Mouse (Mus musculus): ENCODE data around the gene Gm3696. TPM values are rescaled to one million over a fixed set of nuclear protein-coding genes. Genes with fewer than 3 reads are reported as not detected.
"Not testable (repeated sequence)": the region's sequence is repeated elsewhere in the genome, so short reads cannot be mapped to it uniquely, and the experiment has no call there.

Gene Gm3696
- polyA plus RNA-seq (2011; ENCODE audit: insufficient read depth, insufficient read length, low read depth, missing spikeins): 2.1 and 2.8 TPM in 2 replicates

GRCm38 (mm10) chr14:7100521-7100920 is at the start of gene Gm3696:
Gene Gm3696, minus strand, starts transcription at chr14:7100621.
- not testable (repeated sequence) for H3K9ac ChIP-seq (ENCODE audit: low read depth, poor library complexity, severe bottlenecking); H3K4me3 ChIP-seq (ENCODE audit: low read depth, low read length); H3K27me3 ChIP-seq (ENCODE audit: control insufficient read depth, insufficient read depth, low read length, poor library complexity, severe bottlenecking); H3K4me1 ChIP-seq (ENCODE audit: control insufficient read depth, insufficient read depth, low read length); H3K9me3 ChIP-seq (replicated peaks; ENCODE audit: control insufficient read depth, insufficient read depth, low read length, poor library complexity, severe bottlenecking); H3K36me3 ChIP-seq (ENCODE audit: control insufficient read depth, insufficient read depth, low read length, poor library complexity, severe bottlenecking); H3K27ac ChIP-seq (ENCODE audit: insufficient read depth, low read length)

- H3K36me3 ChIP-seq (ENCODE audit: control insufficient read depth, insufficient read depth, low read length, poor library complexity, severe bottlenecking); H3K27ac ChIP-seq (ENCODE audit: insufficient read depth, low read length); H3K9me3 ChIP-seq (replicated peaks; ENCODE audit: control insufficient read depth, insufficient read depth, low read length, poor library complexity, severe bottlenecking); H3K9ac ChIP-seq (ENCODE audit: low read depth, poor library complexity, severe bottlenecking); H3K4me3 ChIP-seq (ENCODE audit: low read depth, low read length); H3K4me1 ChIP-seq (ENCODE audit: control insufficient read depth, insufficient read depth, low read length); H3K27me3 ChIP-seq (ENCODE audit: control insufficient read depth, insufficient read depth, low read length, poor library complexity, severe bottlenecking): not testable (repeated sequence)
These were observed 24.9 kb upstream of the Gm3696 start, which contains the start of gene Gm6676 for GRCm38 (mm10) chr14:7125312-7125711. Gene Gm6676, minus strand, starts transcription at chr14:7125412.

GRCm38 (mm10) chr14:7105124-7105802 is 4.8 kb upstream of the Gm3696 start:
- peak overlapping the region; percentile 74; the same call in 1 of the 2 replicates for H3K9ac ChIP-seq (ENCODE audit: low read depth, poor library complexity, severe bottlenecking)
- not testable (repeated sequence) for H3K4me1 ChIP-seq (ENCODE audit: control insufficient read depth, insufficient read depth, low read length); H3K36me3 ChIP-seq (ENCODE audit: control insufficient read depth, insufficient read depth, low read length, poor library complexity, severe bottlenecking); H3K27me3 ChIP-seq (ENCODE audit: control insufficient read depth, insufficient read depth, low read length, poor library complexity, severe bottlenecking); H3K27ac ChIP-seq (ENCODE audit: insufficient read depth, low read length); H3K9me3 ChIP-seq (replicated peaks; ENCODE audit: control insufficient read depth, insufficient read depth, low read length, poor library complexity, severe bottlenecking)
- H3K4me3 ChIP-seq (ENCODE audit: low read depth, low read length): peak overlapping the region; percentile 63

- not testable (repeated sequence) for H3K9ac ChIP-seq (ENCODE audit: low read depth, poor library complexity, severe bottlenecking); H3K27ac ChIP-seq (ENCODE audit: insufficient read depth, low read length)
These were observed 55.6 kb downstream of the Gm3696 start, which contains the start of gene Gm3685 for GRCm38 (mm10) chr14:7044870-7045269. Gene Gm3685, minus strand, starts transcription at chr14:7044970.

More at GRCm38 (mm10) chr14:7044870-7045269, 55.6 kb downstream of the Gm3696 start, which contains the start of gene Gm3685:
- not testable (repeated sequence) for H3K4me3 ChIP-seq (ENCODE audit: low read depth, low read length); H3K36me3 ChIP-seq (ENCODE audit: control insufficient read depth, insufficient read depth, low read length, poor library complexity, severe bottlenecking); H3K4me1 ChIP-seq (ENCODE audit: control insufficient read depth, insufficient read depth, low read length); H3K27me3 ChIP-seq (ENCODE audit: control insufficient read depth, insufficient read depth, low read length, poor library complexity, severe bottlenecking); H3K9me3 ChIP-seq (replicated peaks; ENCODE audit: control insufficient read depth, insufficient read depth, low read length, poor library complexity, severe bottlenecking)

Other genes starting within 250 kb of the Gm3696 start
- 0.64 TPM in 1 of 2 replicates, not detected in the other for gene Gm3667, start 210.7 kb downstream of the Gm3696 start, polyA plus RNA-seq (2011; ENCODE audit: insufficient read depth, insufficient read length, low read depth, missing spikeins)
- not detected in 2 replicates for gene Gm6356, start 126.8 kb downstream of the Gm3696 start, polyA plus RNA-seq (2011; ENCODE audit: insufficient read depth, insufficient read length, low read depth, missing spikeins)
- 0.36 and 0.58 TPM in 2 replicates for gene Gm10406, start 73.2 kb downstream of the Gm3696 start, polyA plus RNA-seq (2011; ENCODE audit: insufficient read depth, insufficient read length, low read depth, missing spikeins)
- gene Gm3685, start 55.7 kb downstream of the Gm3696 start, polyA plus RNA-seq (2011; ENCODE audit: insufficient read depth, insufficient read length, low read depth, missing spikeins): not detected in 2 replicates
- not detected in 2 replicates for gene Gm6676, start 24.8 kb upstream of the Gm3696 start, polyA plus RNA-seq (2011; ENCODE audit: insufficient read depth, insufficient read length, low read depth, missing spikeins)
- gene Gm3512, start 73.9 kb upstream of the Gm3696 start, polyA plus RNA-seq (2011; ENCODE audit: insufficient read depth, insufficient read length, low read depth, missing spikeins): 2.7 and 7.0 TPM in 2 replicates
- not detected in 2 replicates for gene Gm16434, start 93.9 kb upstream of the Gm3696 start, polyA plus RNA-seq (2011; ENCODE audit: insufficient read depth, insufficient read length, low read depth, missing spikeins)
- gene Gm3727, start 164.1 kb upstream of the Gm3696 start, polyA plus RNA-seq (2011; ENCODE audit: insufficient read depth, insufficient read length, low read depth, missing spikeins): not detected in 2 replicates
- 1.5 and 2.2 TPM in 2 replicates for gene Gm3739, start 214.4 kb upstream of the Gm3696 start, polyA plus RNA-seq (2011; ENCODE audit: insufficient read depth, insufficient read length, low read depth, missing spikeins)
- not detected in 2 replicates for gene Gm5797, start 231.8 kb upstream of the Gm3696 start, polyA plus RNA-seq (2011; ENCODE audit: insufficient read depth, insufficient read length, low read depth, missing spikeins)

Data from ES-Bruce4 (cell line).